Mouse (Mus musculus): ENCODE results near the gene Zbtb45. TPM values are rescaled to one million over a fixed set of nuclear protein-coding genes. Genes with fewer than 3 reads are reported as not detected.

Gene Zbtb45
- 16.0 and 18.3 TPM in 2 replicates for polyA plus RNA-seq (2012; rRNA removed)

DNA sequence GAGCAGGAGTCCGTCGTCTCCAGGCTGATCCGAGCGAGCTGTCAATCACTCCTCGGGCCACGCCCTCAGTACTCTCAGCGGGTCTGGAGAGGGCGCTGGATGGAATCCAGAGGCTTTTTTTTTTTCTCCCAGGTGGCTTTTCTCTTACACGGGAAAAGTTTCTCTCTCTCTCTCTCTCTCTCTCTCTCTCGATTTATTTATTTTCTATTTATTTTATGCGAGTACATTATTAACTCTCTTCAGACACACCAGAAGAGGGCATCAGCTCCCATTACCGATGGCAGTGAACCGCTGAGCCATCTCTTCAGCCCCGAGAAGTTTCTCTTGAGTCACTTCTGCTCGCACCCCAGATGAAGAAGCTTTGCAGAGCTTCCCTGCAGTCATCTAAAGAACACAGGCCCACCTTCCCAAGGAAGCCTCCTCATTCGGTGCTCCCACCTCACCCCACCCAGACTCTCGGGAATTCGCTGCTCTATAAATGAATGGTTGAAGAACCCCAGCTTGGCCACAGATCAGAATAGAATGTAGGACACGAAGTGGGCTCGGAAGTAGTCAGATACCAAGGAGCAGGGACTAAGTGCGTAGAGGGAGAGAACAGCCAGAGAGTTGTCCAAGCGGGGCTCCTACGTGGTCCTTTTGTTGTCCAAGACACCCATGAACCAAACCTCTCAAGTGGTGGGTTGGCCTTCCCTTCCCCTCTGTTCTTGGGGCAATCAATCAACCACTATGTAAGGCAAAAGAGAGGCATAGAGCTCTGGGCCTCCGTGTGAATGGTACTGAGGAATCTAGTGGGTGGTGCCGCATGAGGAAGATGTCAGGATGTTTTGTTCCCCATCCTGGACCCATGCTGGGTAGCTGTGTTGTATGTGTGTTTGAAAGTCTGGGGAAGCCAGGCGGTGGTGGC is at the start of gene Zbtb45:
TSS of gene Zbtb45 (minus strand) at position 30 of the 904 bp plus-strand sequence.
- no peak for DNase-seq (ENCODE audit: low read depth, low spot score)
- WGBS = 14% methylated on average over 26 of the region's 26 CpGs

DNA sequence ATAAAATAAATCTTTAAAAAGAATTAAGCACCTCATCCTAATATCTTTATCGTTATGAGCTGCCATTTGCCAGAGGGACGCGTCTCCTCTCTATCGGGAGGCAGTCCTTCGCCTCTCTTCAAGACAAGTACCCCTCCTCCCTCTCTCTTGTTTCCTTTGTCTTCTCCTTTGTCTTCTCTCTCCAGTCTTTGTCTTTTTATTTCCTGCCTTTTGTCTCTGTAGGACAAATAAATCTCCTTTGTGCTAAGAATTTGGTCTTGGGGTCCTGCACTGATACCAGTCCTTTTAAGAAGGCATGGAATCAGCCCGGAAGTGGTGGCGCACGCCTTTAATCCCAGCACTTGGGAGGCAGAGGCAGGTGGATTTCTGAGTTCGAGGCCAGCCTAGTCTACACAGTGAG is 49.7 kb upstream of the Zbtb45 start:
- WGBS = 92% methylated on average over 9 of the region's 9 CpGs
- DNase-seq (ENCODE audit: low read depth, low spot score) = no peak

DNA sequence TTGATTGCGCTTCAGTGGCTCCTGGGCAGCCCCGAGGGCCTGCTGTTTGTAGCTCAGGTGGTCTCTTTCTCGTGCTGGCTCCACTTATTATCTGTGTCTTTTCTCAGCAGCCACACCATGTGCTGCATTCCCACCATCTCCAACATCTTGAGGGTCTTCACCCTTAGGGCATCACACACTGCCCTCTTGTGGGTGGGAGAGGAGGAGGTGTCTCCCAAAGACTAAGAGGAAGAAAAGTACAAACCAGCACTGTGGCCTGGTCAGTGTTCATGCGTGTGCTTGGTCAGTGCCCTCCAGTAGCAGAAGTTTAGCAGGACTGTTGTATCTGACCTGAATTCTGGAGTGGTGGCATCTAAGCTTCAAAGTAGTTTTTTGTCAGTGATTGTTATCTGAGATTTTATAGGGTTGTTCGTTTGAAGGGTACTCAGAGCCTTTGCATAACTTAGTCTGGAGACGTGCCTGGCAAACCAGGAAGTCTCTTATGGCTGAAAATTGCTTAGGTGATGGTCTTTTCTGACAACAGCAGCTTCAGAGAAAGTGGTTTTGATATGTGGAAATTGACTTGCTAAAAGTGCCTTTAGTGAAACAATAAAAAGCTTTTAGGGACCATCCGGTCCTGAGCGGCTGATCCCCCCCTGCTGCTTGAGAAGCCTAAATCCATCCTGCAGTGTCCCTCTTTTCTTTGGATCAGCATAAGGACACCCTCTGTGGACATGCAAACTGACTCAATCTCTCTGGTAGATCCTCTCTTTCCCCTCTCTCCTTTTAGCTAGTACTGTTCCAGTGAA is 47.3 kb upstream of the Zbtb45 start:
- 60% methylated on average over 8 of the region's 8 CpGs for WGBS
- no peak for DNase-seq (ENCODE audit: low read depth, low spot score)

DNA sequence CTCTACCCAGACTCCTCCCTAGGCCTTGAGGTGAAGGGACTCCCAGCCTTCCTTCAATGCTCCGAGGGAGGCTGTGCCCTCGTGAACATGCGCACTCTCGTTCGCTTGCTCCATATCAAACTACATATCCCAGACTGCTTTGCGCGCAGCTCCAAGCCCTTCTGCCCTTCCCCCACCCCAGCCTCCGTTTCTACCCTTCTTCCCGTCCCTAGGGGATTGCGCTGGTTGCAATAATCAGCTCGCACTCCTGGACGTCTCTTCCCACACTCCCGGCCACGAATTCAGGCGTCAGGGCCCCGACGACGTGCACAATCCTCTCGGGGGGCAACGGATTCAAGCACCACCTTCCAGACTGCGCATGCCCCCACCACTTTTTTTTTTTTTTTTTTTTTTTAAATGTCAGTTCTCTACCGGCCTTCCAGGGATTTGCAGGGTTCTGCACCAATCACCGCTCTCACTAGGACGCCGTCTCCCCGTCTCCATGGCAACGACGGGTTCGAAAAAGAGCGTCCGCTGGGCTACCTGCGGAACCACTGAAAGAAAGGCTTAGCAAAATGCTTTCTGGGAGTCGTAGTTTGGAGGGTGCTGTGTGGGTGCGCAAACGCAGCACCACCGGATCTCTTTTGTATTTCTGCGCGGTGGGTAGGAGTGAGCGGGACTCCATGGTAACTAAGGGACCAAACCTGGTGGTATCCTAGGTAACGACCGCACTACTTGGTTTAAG is 44.6 kb upstream of the Zbtb45 start, which contains the start of gene Mzf1:
TSS of gene Mzf1 (minus strand) at position 478 of the 724 bp plus-strand sequence.
- WGBS = under 1% methylated on average over 41 of the region's 41 CpGs
- DNase-seq (ENCODE audit: low read depth, low spot score) = peak; percentile 91

DNA sequence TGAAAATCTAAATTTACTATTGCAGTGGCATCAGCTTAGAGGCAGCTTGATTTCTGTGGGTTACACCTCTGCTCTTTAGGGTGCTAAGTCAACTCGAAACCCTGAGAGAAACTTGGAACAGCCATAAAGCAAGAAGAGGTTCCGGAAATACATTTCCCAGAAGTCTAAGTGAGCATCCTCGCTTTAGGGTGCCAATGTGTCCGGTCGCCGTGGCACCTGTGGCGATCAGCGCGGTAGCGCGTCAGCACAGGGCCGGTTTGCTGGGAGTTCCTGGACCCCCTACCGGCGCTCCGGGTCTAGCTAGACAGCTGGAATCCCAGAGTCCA is 44.1 kb upstream of the Zbtb45 start:
- WGBS = under 1% methylated on average over 15 of the region's 15 CpGs
- DNase-seq (ENCODE audit: low read depth, low spot score) = no peak

DNA sequence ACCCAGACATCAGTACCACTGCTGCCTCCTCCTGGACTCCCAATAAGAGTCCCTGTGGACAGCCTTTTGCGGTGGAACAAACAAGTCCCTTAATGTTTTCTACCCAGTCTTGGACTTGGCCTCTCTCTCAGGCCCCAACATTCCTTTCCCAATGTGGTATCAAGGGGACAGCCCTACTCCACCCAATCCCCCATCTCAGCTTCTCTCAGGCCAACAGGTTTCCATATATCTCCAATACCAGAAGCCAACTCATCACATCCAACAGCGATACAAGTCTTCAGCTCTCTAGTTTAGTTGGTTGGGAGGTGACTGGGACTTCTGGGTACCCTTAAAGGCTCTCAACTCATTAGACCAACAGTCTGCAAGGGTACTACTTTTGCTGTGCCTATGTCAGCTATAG is 43.7 kb upstream of the Zbtb45 start:
- 95% methylated on average over 2 of the region's 2 CpGs for WGBS
- DNase-seq (ENCODE audit: low read depth, low spot score) = no peak

DNA sequence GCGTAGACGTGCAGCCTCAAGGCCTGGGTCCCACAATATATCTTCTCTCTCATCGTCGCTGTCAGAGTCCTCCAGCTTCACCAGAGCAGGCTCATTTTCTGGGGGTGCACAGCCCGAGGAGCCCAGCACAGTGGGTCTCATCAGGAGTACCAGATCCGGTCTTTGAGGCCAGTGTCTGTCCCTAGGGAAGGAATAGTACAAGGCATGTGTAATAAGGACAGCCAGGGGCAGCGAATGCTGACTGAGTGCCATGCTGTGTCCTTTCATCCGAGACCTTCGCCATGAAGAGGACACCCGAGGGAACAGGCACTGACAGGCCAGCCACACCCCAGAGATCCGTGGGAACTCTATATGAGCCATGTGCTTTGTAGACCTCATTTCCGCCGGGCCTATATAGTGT is 43.2 kb upstream of the Zbtb45 start:
- DNase-seq (ENCODE audit: low read depth, low spot score) = no peak
- WGBS = 91% methylated on average over 13 of the region's 13 CpGs

DNA sequence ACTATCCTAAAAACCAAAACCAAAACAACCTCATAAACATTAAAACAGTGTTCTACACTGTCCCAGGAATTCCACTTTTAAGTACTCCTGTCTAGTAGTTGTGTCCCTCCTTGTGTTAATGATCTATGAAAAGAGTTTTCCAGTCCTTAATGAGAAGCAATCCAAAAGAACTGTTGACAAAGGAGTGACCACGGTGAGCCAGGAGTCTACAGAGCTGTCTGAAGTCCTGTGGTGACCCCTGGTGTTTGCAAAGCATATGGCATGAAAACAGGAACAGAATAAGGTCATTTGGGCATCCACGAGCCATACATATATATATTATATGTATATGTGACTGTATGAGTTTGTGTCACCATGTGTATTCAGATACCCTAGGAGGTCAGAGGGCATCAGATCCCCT is 36.2 kb upstream of the Zbtb45 start:
- 2% methylated on average over 2 of the region's 2 CpGs for WGBS
- DNase-seq (ENCODE audit: low read depth, low spot score) = peak; percentile 57

DNA sequence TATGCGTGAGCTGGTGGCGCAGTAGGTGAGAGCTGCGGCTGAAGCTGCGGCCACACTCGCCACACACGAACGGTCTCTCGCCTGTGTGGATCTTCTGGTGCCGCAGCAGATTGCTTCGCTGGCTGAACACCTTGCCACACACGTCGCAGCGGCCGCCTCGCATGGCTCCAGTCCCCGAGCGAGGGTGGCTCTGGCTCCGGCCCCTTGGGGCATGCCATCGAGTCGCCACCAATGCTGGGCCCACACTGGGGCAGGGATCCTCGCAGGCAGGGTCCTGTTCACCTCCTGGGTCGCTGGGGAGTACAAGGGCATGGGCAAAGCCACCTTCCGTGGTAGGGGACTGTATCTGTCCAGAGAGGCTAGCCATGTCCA is 34.4 kb upstream of the Zbtb45 start:
- WGBS = 9% methylated on average over 23 of the region's 23 CpGs
- DNase-seq (ENCODE audit: low read depth, low spot score) = no peak

DNA sequence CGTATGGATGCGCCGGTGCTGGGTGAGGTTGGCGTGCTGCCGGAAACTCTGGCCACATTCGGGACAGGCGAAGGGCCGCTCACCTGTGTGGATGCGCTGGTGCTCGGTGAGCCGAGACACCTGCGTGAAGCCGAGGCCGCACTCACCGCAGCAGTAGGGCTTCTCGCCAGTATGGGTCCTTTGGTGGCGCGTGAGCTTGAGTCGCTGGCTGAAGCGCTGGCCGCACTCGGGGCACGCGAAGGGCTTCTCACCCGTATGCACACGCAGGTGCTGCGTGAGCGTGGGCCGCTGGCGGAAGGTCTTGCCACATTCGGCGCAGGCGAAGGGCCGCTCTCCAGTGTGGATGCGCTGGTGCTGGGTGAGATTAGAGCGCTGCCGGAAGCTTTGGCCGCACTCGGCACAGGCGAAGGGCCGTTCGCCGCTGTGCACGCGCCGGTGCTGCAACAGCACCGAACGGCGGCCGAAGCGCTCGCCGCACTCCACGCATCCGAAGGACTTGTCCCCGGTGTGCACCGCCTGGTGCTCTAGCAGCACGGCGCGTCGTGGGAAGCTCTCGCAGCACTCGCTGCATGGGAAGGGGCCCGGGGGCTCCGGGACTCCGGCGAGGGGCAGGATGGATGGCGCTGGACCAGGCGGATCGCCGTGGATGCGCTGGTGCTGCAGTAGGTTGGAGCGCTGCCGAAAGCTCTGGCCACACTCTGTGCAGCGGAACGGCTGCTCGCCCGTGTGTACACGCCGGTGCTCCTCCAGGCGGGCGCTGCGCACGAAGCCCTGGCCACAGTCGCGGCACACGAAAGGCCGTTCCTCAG is 33.8 kb upstream of the Zbtb45 start:
- no peak for DNase-seq (ENCODE audit: low read depth, low spot score)
- 12% methylated on average over 88 of the region's 88 CpGs for WGBS

DNA sequence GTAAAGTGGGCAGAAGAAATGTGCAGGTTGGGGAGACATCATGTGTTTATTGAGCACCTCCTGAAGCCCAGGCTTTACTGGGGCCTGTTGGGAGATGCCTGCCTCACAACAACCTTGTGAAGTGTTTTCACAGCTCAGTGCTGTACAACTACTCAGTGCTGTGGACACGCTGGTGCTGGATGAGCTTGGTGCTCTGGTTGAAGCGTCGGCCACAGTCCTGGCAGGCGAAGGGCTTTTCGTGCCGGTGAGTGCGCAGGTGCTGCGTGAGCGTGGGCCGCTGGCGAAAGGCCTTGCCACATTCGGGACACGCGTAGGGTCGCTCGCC is 33.2 kb upstream of the Zbtb45 start:
- no peak for DNase-seq (ENCODE audit: low read depth, low spot score)
- WGBS = 63% methylated on average over 16 of the region's 16 CpGs

DNA sequence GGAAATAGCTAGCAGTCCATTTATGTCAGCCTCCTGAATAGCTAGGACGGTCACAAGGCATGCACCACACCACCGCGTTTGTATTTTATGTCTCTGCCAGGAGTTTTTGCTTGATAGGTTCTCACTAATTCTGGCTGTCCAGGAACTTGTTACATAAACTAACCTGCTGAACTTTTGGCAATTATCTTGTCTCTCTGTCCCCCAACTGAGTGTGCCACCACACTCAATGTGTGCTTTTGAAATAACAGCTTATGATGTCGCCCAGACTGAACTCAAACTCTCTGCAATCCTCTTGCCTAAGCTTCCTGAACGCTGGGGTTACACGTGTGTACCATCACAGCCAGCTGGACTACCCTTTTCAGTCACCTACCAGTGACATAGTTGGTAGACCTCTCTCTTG is 32.7 kb upstream of the Zbtb45 start:
- 84% methylated on average over 6 of the region's 6 CpGs for WGBS
- no peak for DNase-seq (ENCODE audit: low read depth, low spot score)

DNA sequence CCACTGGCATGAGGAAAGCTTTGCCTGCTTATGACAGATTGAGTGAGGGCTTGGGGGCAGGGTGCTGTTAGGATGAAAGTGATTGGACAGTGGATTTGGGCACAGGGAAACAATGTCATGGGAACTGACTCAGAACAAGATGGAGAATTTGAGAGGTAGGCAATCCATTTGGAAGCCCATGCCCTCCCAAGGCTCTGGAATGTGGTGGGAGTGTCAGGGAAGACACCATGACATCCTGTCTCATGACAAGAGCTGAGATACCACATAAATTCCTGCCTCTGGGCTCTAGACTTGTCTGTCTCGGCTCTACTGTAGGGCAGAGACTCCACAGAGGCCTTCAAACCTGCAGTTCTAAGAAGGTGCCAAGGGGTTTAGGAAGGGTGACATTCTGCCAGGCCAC is 31.4 kb upstream of the Zbtb45 start:
- 85% methylated on average over 1 of the region's 1 CpGs for WGBS
- no peak for DNase-seq (ENCODE audit: low read depth, low spot score)

DNA sequence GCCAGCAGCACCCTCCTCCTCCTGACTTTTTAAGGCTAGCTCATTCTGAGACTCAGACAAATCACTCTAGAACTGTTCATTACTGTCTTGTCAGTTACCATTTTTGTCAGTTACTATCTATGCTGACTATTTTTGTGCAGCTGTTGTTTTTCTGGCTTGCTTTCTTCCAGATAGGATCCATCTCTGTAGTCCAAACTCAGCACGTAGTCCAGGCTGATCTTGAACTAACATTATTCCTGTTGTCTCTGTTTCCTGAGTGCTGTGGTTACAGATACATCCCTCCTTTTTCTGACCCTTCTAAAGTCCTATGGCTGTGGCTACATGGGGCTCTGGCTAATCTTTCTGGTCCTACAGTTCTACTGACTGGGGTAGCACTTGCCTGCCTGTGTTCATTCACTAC is 29.3 kb upstream of the Zbtb45 start:
- DNase-seq (ENCODE audit: low read depth, low spot score) = no peak
- WGBS = 75% methylated on average over 1 of the region's 1 CpGs

DNA sequence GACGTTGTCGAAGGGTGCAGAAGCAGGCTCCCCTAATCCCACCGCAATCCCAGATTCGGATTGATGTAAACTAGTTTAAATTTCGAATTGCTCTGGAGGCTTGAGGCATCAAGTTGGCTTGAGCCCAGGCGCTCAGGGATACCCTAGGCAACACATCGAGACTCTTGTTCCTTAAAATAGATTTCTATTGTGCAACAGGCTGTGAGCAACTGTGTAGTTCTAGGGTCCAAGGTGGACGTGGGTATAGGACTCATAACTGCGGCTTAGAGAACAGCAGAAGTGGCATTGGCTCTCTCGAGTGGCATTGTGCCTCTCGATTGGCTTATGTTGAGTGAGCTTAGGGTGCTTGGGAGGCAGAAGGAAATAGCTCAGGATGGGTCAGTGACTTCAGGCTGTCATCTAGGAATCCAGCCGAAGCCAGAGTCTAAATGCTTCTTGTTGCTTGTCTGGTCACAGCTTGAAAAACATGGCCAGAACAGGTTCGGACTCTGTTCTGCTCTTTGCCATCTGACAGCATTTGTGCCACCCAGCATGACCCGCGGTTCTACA is 28.9 kb upstream of the Zbtb45 start:
- WGBS = 5% methylated on average over 15 of the region's 15 CpGs
- no peak for DNase-seq (ENCODE audit: low read depth, low spot score)

DNA sequence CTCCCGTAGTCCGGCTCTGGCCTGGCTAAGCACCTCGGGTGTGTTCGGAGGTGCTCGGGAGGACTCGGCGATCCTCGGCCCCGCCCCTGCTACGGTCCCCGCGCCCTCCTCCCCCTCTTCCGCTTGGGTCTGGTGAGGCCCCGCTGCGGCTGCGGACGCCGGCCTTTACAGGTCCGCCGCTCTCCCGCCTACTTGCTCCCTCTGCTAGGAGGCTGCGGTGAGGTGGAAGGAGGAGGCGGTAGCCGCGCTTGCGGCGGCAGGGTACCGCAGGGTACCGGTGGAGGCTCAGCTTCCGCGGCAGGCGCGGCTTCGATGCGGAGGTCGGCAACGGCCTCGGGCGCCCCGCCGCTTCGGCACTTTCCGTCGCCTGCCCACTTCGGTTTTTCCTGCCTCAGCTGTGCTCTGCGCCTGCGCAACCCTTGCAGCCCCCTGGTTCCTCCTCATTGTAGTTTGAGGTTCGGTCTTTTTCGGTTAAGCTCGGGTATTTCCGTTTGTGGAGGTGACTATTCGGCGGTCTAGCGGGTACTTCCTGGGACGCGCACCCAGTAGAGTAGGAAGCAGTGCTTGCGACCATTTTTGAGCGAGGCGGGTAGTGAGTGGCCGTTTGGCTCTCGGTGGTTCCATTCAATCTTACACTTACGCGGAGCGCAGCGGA is 28.2 kb upstream of the Zbtb45 start, which contains the start of gene Ube2m:
TSS of gene Ube2m (minus strand) at position 375 of the 655 bp plus-strand sequence.
- under 1% methylated on average over 61 of the region's 65 CpGs for WGBS
- peak; percentile 81 for DNase-seq (ENCODE audit: low read depth, low spot score)

DNA sequence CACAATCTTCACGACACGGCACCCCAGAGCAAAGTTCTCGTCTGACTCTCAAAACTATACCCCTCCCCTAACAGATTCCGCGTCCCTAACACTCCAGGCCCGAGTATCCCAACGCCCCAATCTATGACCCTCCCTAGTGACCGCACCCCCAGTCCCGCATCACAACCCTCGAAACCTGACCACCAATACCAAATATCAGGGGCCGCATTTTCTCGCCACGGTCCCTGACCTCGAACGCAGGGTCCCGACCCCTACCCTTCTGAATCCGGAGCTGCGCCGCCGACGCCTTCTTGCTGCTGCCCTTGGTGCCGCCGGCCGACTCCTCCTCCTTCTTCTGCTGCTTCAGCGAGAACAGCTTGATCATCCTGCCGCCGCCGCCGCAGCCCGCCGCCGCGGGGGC is 27.5 kb upstream of the Zbtb45 start:
- no peak for DNase-seq (ENCODE audit: low read depth, low spot score)

DNA sequence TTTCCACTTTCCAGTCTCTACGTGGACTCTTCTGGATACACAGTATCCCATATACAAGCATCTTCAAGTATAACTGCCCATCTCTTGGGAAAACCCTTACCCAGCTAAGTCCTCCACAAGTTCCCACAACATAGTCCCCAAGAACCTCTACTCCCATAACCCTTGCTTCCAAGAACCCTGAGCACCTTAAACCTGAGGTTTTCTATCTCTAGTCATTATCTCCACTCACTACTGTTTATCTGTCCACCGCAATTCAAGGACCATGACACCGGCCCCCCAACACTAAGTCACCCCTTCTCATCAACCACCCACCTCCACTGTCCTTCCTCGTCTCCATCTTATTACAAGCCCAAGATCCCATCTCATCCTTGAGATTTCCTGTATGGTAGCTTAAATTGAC is 27.0 kb upstream of the Zbtb45 start:
- WGBS = 17% methylated on average over 4 of the region's 4 CpGs
- DNase-seq (ENCODE audit: low read depth, low spot score) = no peak

More for the DNA sequence above, 27.5 kb upstream of the Zbtb45 start:
- WGBS = under 1% methylated on average over 32 of the region's 33 CpGs

Measured in large intestine, adult 2 months (tissue).